ENCODE assay signal across 27 mouse cellular contexts in the genomic region with DNA sequence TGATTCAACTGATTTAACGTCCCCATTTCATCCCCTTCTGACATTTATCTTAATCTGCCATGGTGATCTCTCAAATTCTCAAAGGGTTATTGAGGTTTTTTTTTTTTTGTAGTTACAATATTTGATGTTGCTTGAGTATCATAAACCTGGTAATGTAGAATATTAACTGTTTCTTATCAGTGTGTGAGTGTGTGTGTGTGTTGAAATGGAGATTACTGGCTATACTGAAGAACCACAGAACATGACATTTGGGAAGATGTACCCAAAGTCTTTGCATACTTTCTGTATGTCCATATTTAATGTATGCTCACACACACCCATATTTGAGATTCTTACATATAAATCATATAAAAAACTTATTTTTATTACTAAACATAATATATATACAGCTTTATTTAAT. TPM values are rescaled to one million over a fixed set of nuclear protein-coding genes. Genes with fewer than 3 reads are reported as not detected.
DNase-seq lines count a peak whose midpoint lies in the region; ATAC-seq and TF ChIP-seq lines count a peak whose summit lies in the region.
"Had no signal": no experiment of that assay in that cellular context is flagged by ENCODE, and none has a peak within 500 bp of the region (broad histone marks: within the 10 kb centered on the region; RNA-seq: fewer than 3 reads in every experiment).

No protein-coding gene starts in this region.

- H3K36me3 ChIP-seq in heart, embryonic 13.5 days, result no peaks in the 10 kb centered on the region
- no peaks in the 10 kb centered on the region; a peak in 1 of 4 replicates for H3K36me3 ChIP-seq in MEL (ENCODE audit: control insufficient read depth in 1 of 2, insufficient read depth in 2 of 2, low read length in 2 of 2)
- H3K36me3 ChIP-seq in liver, embryonic 16.5 days (ENCODE audit: control insufficient read depth, insufficient read depth), result no peaks in the 10 kb centered on the region
- H3K36me3 ChIP-seq: embryonic facial prominence, embryonic 10.5 days; embryonic facial prominence, embryonic 15.5 days; limb, embryonic 15.5 days; lung, embryonic 15.5 days; midbrain, embryonic 12.5 days; neural tube, embryonic 12.5 days had no signal

- TF ChIP-seq RAD21 in MEL (IDR thresholded peaks at IDR 0.05; ENCODE audit: low read depth, low read length), result no peak

- H3K4me2 ChIP-seq in heart, embryonic 13.5 days, result peak overlapping the region; percentile 39; the same call in 1 of the 2 replicates
- peak overlapping the region; percentile 52 for H3K4me2 ChIP-seq in liver, embryonic 16.5 days (ENCODE audit: low read depth, low read length)
- H3K4me2 ChIP-seq: embryonic facial prominence, embryonic 15.5 days; limb, embryonic 15.5 days; lung, embryonic 15.5 days; midbrain, embryonic 12.5 days; neural tube, embryonic 12.5 days had no signal

- H3K4me3 ChIP-seq in heart, embryonic 13.5 days, result no peak overlapping the region
- no peak overlapping the region for H3K4me3 ChIP-seq in MEL (ENCODE audit: control insufficient read depth in 1 of 2, insufficient read depth in 1 of 2, low read depth in 2 of 2, low read length in 2 of 2)
- no peak overlapping the region for H3K4me3 ChIP-seq in liver, embryonic 16.5 days (ENCODE audit: low read depth, low read length)
- H3K4me3 ChIP-seq: embryonic facial prominence, embryonic 10.5 days; embryonic facial prominence, embryonic 15.5 days; gastrocnemius, adult 2 months; limb, embryonic 15.5 days; lung, embryonic 15.5 days; midbrain, embryonic 12.5 days; myocyte; neural tube, embryonic 12.5 days had no signal

- 8% methylated on average over 1 of the region's 1 CpGs for WGBS in heart, embryonic 13.5 days
- WGBS in liver, embryonic 16.5 days (ENCODE audit: insufficient replicate concordance), result 19% methylated on average over 1 of the region's 1 CpGs

- peaks cover 3% of the 10 kb centered on the region; the same call in 1 of the 2 replicates for H3K9me3 ChIP-seq in heart, embryonic 13.5 days
- H3K9me3 ChIP-seq in MEL (replicated peaks; ENCODE audit: insufficient read depth, low read length), result no peaks in the 10 kb centered on the region
- no peaks in the 10 kb centered on the region for H3K9me3 ChIP-seq in liver, embryonic 16.5 days (replicated peaks; ENCODE audit: control insufficient read depth, low read length)
- H3K9me3 ChIP-seq: embryonic facial prominence, embryonic 15.5 days; limb, embryonic 15.5 days; lung, embryonic 15.5 days; midbrain, embryonic 12.5 days; neural tube, embryonic 12.5 days had no signal

- no peak for DNase-seq in heart, postnatal 10 days
- DNase-seq in MEL (ENCODE audit: low read depth, low spot score), result no peak
- DNase-seq in c-Kit-positive CD71-positive TER-119-positive erythroid progenitor cells, embryonic 14.5 days (ENCODE audit: low spot score), result peak; percentile 35
- DNase-seq in frontal cortex, adult 2 months (ENCODE audit: extremely low spot score in 1 of 2, low spot score in 1 of 2), result no peak
- DNase-seq in adrenal gland, postnatal 10 days, result no peak
- DNase-seq: adrenal gland, postnatal 36 days; cerebellum, adult 8-10 months; cerebellum, postnatal 25 days; gastrocnemius, adult 2 months; kidney, adult 18-20 months; kidney, postnatal 36 days; layer of hippocampus, postnatal 36 days; left cerebral cortex, postnatal 4 days had no signal

- no peak overlapping the region for H3K9ac ChIP-seq in heart, embryonic 13.5 days
- no peak overlapping the region for H3K9ac ChIP-seq in MEL (ENCODE audit: control insufficient read depth, low read depth, low read length, poor library complexity, severe bottlenecking)
- peak overlapping the region; percentile 42; the same call in 1 of the 2 replicates for H3K9ac ChIP-seq in liver, embryonic 16.5 days (ENCODE audit: low read depth, low read length)
- H3K9ac ChIP-seq: embryonic facial prominence, embryonic 15.5 days; limb, embryonic 15.5 days; lung, embryonic 15.5 days; midbrain, embryonic 12.5 days; neural tube, embryonic 12.5 days had no signal

- intact Hi-C loops in heart, postnatal 10 days (cut with DNase I), result no loop called here

- no peak for ATAC-seq in heart, embryonic 13.5 days (ENCODE audit: extremely low read depth, insufficient number of reproducible peaks, low FRiP score, low TSS enrichment)
- ATAC-seq in liver, embryonic 16.5 days (ENCODE audit: low read depth), result peak; percentile 57
- ATAC-seq: forebrain, embryonic 14.5 days; hindbrain, embryonic 16.5 days had no signal

- TF ChIP-seq CTCF in MEL (IDR thresholded peaks at IDR 0.05 in 2 of 3, conservative IDR thresholded peaks at IDR 0.05 in 1 of 3; ENCODE audit: control insufficient read depth in 1 of 3, insufficient read depth in 1 of 3, low read depth in 2 of 3, low read length in 3 of 3, poor library complexity in 1 of 3, severe bottlenecking in 1 of 3), result no peak

- H3K4me1 ChIP-seq in heart, embryonic 13.5 days, result peaks cover 10% of the 10 kb centered on the region
- 0 out of 4 replicates have a peak, but pooled peaks cover 0 to 7% of the 10 kb centered on the region in 2 experiments for H3K4me1 ChIP-seq in MEL (ENCODE audit: control insufficient read depth in 1 of 2, insufficient read depth in 2 of 2, low read length in 2 of 2)
- H3K4me1 ChIP-seq in liver, embryonic 16.5 days (ENCODE audit: control insufficient read depth, low read depth, low read length), result peaks cover 6% of the 10 kb centered on the region; the same call in 1 of the 2 replicates
- H3K4me1 ChIP-seq: embryonic facial prominence, embryonic 10.5 days; embryonic facial prominence, embryonic 15.5 days; limb, embryonic 15.5 days; lung, embryonic 15.5 days; midbrain, embryonic 12.5 days; neural tube, embryonic 12.5 days had no signal

- H3K27me3 ChIP-seq in heart, embryonic 13.5 days (replicated peaks), result no peaks in the 10 kb centered on the region
- H3K27me3 ChIP-seq in MEL (ENCODE audit: control insufficient read depth in 1 of 2, insufficient read depth in 2 of 2, low read length in 2 of 2), result peaks cover 0 to 3% of the 10 kb centered on the region in 2 experiments; a peak in 1 of 4 replicates
- no peaks in the 10 kb centered on the region for H3K27me3 ChIP-seq in liver, embryonic 16.5 days (ENCODE audit: control insufficient read depth, insufficient read depth, low read depth, low read length)
- H3K27me3 ChIP-seq: embryonic facial prominence, embryonic 15.5 days; limb, embryonic 15.5 days; lung, embryonic 15.5 days; megakaryocyte, embryonic 14.5 days; midbrain, embryonic 12.5 days; neural tube, embryonic 12.5 days had no signal

- no peaks in the 10 kb centered on the region for H3K79me2 ChIP-seq in MEL (ENCODE audit: control insufficient read depth, insufficient read depth, low read length, poor library complexity)

- no peak overlapping the region for H3K27ac ChIP-seq in heart, embryonic 13.5 days (replicated peaks)
- H3K27ac ChIP-seq in MEL (ENCODE audit: control insufficient read depth, low read depth, low read length), result no peak overlapping the region
- peak overlapping the region; percentile 53 for H3K27ac ChIP-seq in liver, embryonic 16.5 days (ENCODE audit: low read length)
- H3K27ac ChIP-seq: embryonic facial prominence, embryonic 10.5 days; embryonic facial prominence, embryonic 15.5 days; gastrocnemius, adult 2 months; limb, embryonic 15.5 days; lung, embryonic 15.5 days; midbrain, embryonic 12.5 days; neural tube, embryonic 12.5 days had no signal

- no peak; a peak in 1 of 4 replicates for TF ChIP-seq EP300 in MEL (IDR thresholded peaks at IDR 0.05; ENCODE audit: low read depth in 1 of 2, low read length in 2 of 2)

- TF ChIP-seq POLR2A in MEL (IDR thresholded peaks at IDR 0.05; ENCODE audit: control insufficient read depth in 1 of 2, insufficient read depth in 1 of 2, low read depth in 1 of 2, low read length in 2 of 2, poor library complexity in 1 of 2), result no peak

TF ChIP-seq in MEL, 35 proteins besides CTCF, POLR2A, EP300 and RAD21:
- TF ChIP-seq ZKSCAN1 (IDR thresholded peaks at IDR 0.05; ENCODE audit: low read depth, low read length), result no peak
- TF ChIP-seq GABPA (IDR thresholded peaks at IDR 0.05; ENCODE audit: low read depth, low read length), result no peak
- 0 out of 2 replicates have a peak, but pooled peaks have one; percentile 33 for TF ChIP-seq ZNF384 (IDR thresholded peaks at IDR 0.05; ENCODE audit: low read depth, low read length)
- TF ChIP-seq SMC3 (IDR thresholded peaks at IDR 0.05; ENCODE audit: low read depth, low read length), result no peak
- no peak for TF ChIP-seq UBTF (IDR thresholded peaks at IDR 0.05; ENCODE audit: borderline replicate concordance, insufficient read depth, low read depth, low read length)
- TF ChIP-seq GATA1 (IDR thresholded peaks at IDR 0.05; ENCODE audit: low read depth, low read length), result peak; percentile 32; the same call in 1 of the 2 replicates
- TF ChIP-seq SIN3A (IDR thresholded peaks at IDR 0.05; ENCODE audit: low read length), result no peak
- TF ChIP-seq CHD1 (IDR thresholded peaks at IDR 0.05; ENCODE audit: low read depth, low read length), result no peak
- TF ChIP-seq POLR2AphosphoS2 (IDR thresholded peaks at IDR 0.05; ENCODE audit: low read length), result no peak

RNA-seq across cellular contexts. Expression of a gene that starts 28.2 kb away (rescaled TPM):
- 0.20 and 0.27 TPM in 2 replicates for polyA plus RNA-seq in heart, embryonic 13.5 days (2015; fragmentation: Nextera tagmentation; extraction: Ambion mirVana)
- not detected for total RNA-seq in heart, postnatal 10 days (2021)
- not detected in 2 replicates for total RNA-seq in MEL (2012; rRNA removed)
- polyA plus RNA-seq in MEL (2012; ENCODE audit: insufficient read depth in 1 of 2, insufficient read length in 2 of 2, low read depth in 1 of 2, low replicate concordance in 2 of 2, missing spikeins in 1 of 2), result not detected
- polyA plus RNA-seq in liver, embryonic 16.5 days (2015; fragmentation: Nextera tagmentation; extraction: Ambion mirVana), result 0.68 and 1.0 TPM in 2 replicates
- 3.0 and 3.3 TPM in 2 replicates for polyA plus RNA-seq in frontal cortex, adult 2 months (2012; rRNA removed)
- total RNA-seq in adrenal gland, postnatal 10 days (2021), result not detected
- total RNA-seq: adrenal gland, adult 18-20 months; adrenal gland, postnatal 36 days; gastrocnemius, adult 2 months had no signal
- polyA plus RNA-seq: heart, postnatal 0 days; myocyte had no signal
